Mouse (Mus musculus) central nervous system, embryonic 11.5 days (tissue): ENCODE results near the gene Apba3. TPM values are rescaled to one million over a fixed set of nuclear protein-coding genes. Genes with fewer than 3 reads are reported as not detected.

Experiments
- polyA plus RNA-seq: library from polyadenylated mRNA; depleted of rRNA; stranded (reverse); fragments of >200 nt; gene quantifications from 2 replicates; pipeline ENCODE4 v1.2.3, GENCODE M21; 2012; rRNA removed

Apba3 gene
- polyA plus RNA-seq: 25.6 and 44.9 TPM in 2 replicates

GRCm38 (mm10) chr10:81266211-81267105 lies at the start of gene Apba3, which contains the start of gene Mrpl54:
Gene Apba3 (plus strand): TSS chr10:81266960.
Gene Mrpl54 (minus strand): TSS chr10:81266934.

GRCm38 (mm10) chr10:81230438-81231332 lies 36.1 kb upstream of the Apba3 start, which contains the start of gene Atcay:
Gene Atcay (minus strand): TSS chr10:81230833.

GRCm38 (mm10) chr10:81232580-81233225 lies 34.1 kb upstream of the Apba3 start, which contains the start of gene Zfr2:
Gene Zfr2 (plus strand): TSS chr10:81233155.

GRCm38 (mm10) chr10:81252424-81253419 lies 14.0 kb upstream of the Apba3 start, which contains the start of gene Matk:
Gene Matk (plus strand): TSS chr10:81252935.

GRCm38 (mm10) chr10:81291511-81292104 lies 24.8 kb downstream of the Apba3 start, which contains the start of gene Tjp3:
Gene Tjp3 (minus strand): TSS chr10:81291581.

GRCm38 (mm10) chr10:81292554-81293333 lies 26.0 kb downstream of the Apba3 start, which contains the start of gene Pip5k1c:
Gene Pip5k1c (plus strand): TSS chr10:81292963.

GRCm38 (mm10) chr10:81320550-81321347 lies 54.0 kb downstream of the Apba3 start, which contains the start of gene Cactin:
Gene Cactin (plus strand): TSS chr10:81321103.

Other genes starting within 250 kb of the Apba3 start
- gene Diras1, start 241.3 kb upstream of the Apba3 start, polyA plus RNA-seq: 5.8 and 6.1 TPM in 2 replicates
- gene Slc39a3, start 229.5 kb upstream of the Apba3 start, polyA plus RNA-seq: 26.5 and 35.6 TPM in 2 replicates
- 168 and 193 TPM in 2 replicates for gene Sgta, start 206.8 kb upstream of the Apba3 start, polyA plus RNA-seq
- 62.7 and 69.0 TPM in 2 replicates for gene Thop1, start 196.9 kb upstream of the Apba3 start, polyA plus RNA-seq
- gene Creb3l3, start 168.1 kb upstream of the Apba3 start, polyA plus RNA-seq: 0.52 and 0.73 TPM in 2 replicates
- gene Map2k2, start 161.0 kb upstream of the Apba3 start, polyA plus RNA-seq: 167 and 173 TPM in 2 replicates
- 12.7 and 17.8 TPM in 2 replicates for gene Zbtb7a, start 131.7 kb upstream of the Apba3 start, polyA plus RNA-seq
- gene Pias4, start 99.0 kb upstream of the Apba3 start, polyA plus RNA-seq: 39.5 and 41.3 TPM in 2 replicates
- gene Eef2, start 90.3 kb upstream of the Apba3 start, polyA plus RNA-seq: 1,158 and 1,360 TPM in 2 replicates
- 63.2 and 71.7 TPM in 2 replicates for gene Dapk3, start 84.0 kb upstream of the Apba3 start, polyA plus RNA-seq
- gene 4930442H23Rik, start 83.1 kb upstream of the Apba3 start, polyA plus RNA-seq: not detected in 2 replicates
- gene Nmrk2, start 64.9 kb upstream of the Apba3 start, polyA plus RNA-seq: 0.02 and 0.04 TPM in 2 replicates
- 25.0 and 36.7 TPM in 2 replicates for gene Atcay, start 36.1 kb upstream of the Apba3 start, polyA plus RNA-seq
- 16.3 and 16.6 TPM in 2 replicates for gene Zfr2, start 33.8 kb upstream of the Apba3 start, polyA plus RNA-seq
- gene Matk, start 14.0 kb upstream of the Apba3 start, polyA plus RNA-seq: 4.0 and 4.3 TPM in 2 replicates
- gene Mrpl54, start within 50 bp of the Apba3 start, polyA plus RNA-seq: 91.5 and 109 TPM in 2 replicates
- gene Tjp3, start 24.6 kb downstream of the Apba3 start, polyA plus RNA-seq: 2.6 and 4.2 TPM in 2 replicates
- gene Pip5k1c, start 26.0 kb downstream of the Apba3 start, polyA plus RNA-seq: 84.4 and 91.7 TPM in 2 replicates
- 50.3 and 63.1 TPM in 2 replicates for gene Cactin, start 54.1 kb downstream of the Apba3 start, polyA plus RNA-seq
- gene Tbxa2r, start 61.8 kb downstream of the Apba3 start, polyA plus RNA-seq: 2.4 and 3.1 TPM in 2 replicates
- gene Gipc3, start 76.3 kb downstream of the Apba3 start, polyA plus RNA-seq: 0.04 and 0.06 TPM in 2 replicates
- 116 and 139 TPM in 2 replicates for gene Hmg20b, start 83.5 kb downstream of the Apba3 start, polyA plus RNA-seq
- gene Mfsd12, start 90.5 kb downstream of the Apba3 start, polyA plus RNA-seq: 8.6 and 9.0 TPM in 2 replicates
- gene 4930404N11Rik, start 98.9 kb downstream of the Apba3 start, polyA plus RNA-seq: 0.28 and 0.31 TPM in 2 replicates
- 91.8 and 113 TPM in 2 replicates for gene Fzr1, start 111.6 kb downstream of the Apba3 start, polyA plus RNA-seq
- gene Dohh, start 117.5 kb downstream of the Apba3 start, polyA plus RNA-seq: 56.2 and 57.9 TPM in 2 replicates
- 3.9 and 4.3 TPM in 2 replicates for gene Gm48551, start 117.5 kb downstream of the Apba3 start, polyA plus RNA-seq
- gene Gm48552, start 122.0 kb downstream of the Apba3 start, polyA plus RNA-seq: 5.2 and 8.2 TPM in 2 replicates
- gene Smim24, start 126.1 kb downstream of the Apba3 start, polyA plus RNA-seq: 3.7 and 5.0 TPM in 2 replicates
- gene Nfic, start 188.7 kb downstream of the Apba3 start, polyA plus RNA-seq: 7.8 and 12.5 TPM in 2 replicates
- gene Celf5, start 215.7 kb downstream of the Apba3 start, polyA plus RNA-seq: 45.0 and 50.2 TPM in 2 replicates
- 129 and 153 TPM in 2 replicates for gene Ncln, start 229.4 kb downstream of the Apba3 start, polyA plus RNA-seq
- gene S1pr4, start 233.2 kb downstream of the Apba3 start, polyA plus RNA-seq: 0.42 and 0.56 TPM in 2 replicates